Mouse (Mus musculus): ENCODE measurements at regions not wholly inside any gene's neighbourhood (a gene's known extent, or its start where the extent isn't known, plus 50 kb on each side); places are given as distances from the start of the nearest gene placed in this dataset.

GRCm38 (mm10) chr17:14507111-14507510 is 186.9 kb downstream of the Thbs2 start:
- WGBS = 82% methylated on average over 3 of the region's 3 CpGs

GRCm38 (mm10) chr17:14506123-14506522 is 187.9 kb downstream of the Thbs2 start:
- Histone ChIP-seq H3K36me3 (no peaks in the 10 kb centered on the region), H3K4me1 (replicated peaks) (no peaks in the 10 kb centered on the region), H3K27me3 (ENCODE audit: insufficient read depth, poor library complexity, severe bottlenecking) (no peaks in the 10 kb centered on the region), H3K9me3 (no peaks in the 10 kb centered on the region), H3K4me3 (no peak overlapping the region), H3K27ac (no peak overlapping the region)
- DNase-seq (ENCODE audit: low spot score) = no peak

More at GRCm38 (mm10) chr17:14507111-14507510, 186.9 kb downstream of the Thbs2 start:
- H3K9me3 ChIP-seq = no peaks in the 10 kb centered on the region
- DNase-seq (ENCODE audit: low spot score) = no peak
- no peaks in the 10 kb centered on the region for H3K4me1 ChIP-seq (replicated peaks)
- H3K27ac ChIP-seq = no peak overlapping the region
- H3K36me3 ChIP-seq = no peaks in the 10 kb centered on the region
- H3K27me3 ChIP-seq (ENCODE audit: insufficient read depth, poor library complexity, severe bottlenecking) = no peaks in the 10 kb centered on the region
- no peak overlapping the region for H3K4me3 ChIP-seq

- no peaks in the 10 kb centered on the region for H3K4me1 ChIP-seq (replicated peaks)
- WGBS = 88% methylated on average over 4 of the region's 4 CpGs
- H3K4me3 ChIP-seq = no peak overlapping the region
- H3K36me3 ChIP-seq = no peaks in the 10 kb centered on the region
- no peak overlapping the region for H3K27ac ChIP-seq
- no peak for DNase-seq (ENCODE audit: low spot score)
- H3K27me3 ChIP-seq (ENCODE audit: insufficient read depth, poor library complexity, severe bottlenecking) = no peaks in the 10 kb centered on the region
- no peaks in the 10 kb centered on the region for H3K9me3 ChIP-seq
Measured at GRCm38 (mm10) chr17:14505415-14505814, 188.6 kb downstream of the Thbs2 start.

- Histone ChIP-seq H3K36me3 (no peaks in the 10 kb centered on the region), H3K9me3 (no peaks in the 10 kb centered on the region), H3K4me1 (replicated peaks) (no peaks in the 10 kb centered on the region), H3K27me3 (ENCODE audit: insufficient read depth, poor library complexity, severe bottlenecking) (no peaks in the 10 kb centered on the region), H3K27ac (no peak overlapping the region), H3K4me3 (no peak overlapping the region)
- DNase-seq (ENCODE audit: low spot score) = no peak
- WGBS = 92% methylated on average over 1 of the region's 1 CpGs
Measured at GRCm38 (mm10) chr17:14503670-14504069, 190.4 kb downstream of the Thbs2 start.

- 0 out of 2 replicates have a peak, but pooled peaks cover 4% of the 10 kb centered on the region for H3K4me1 ChIP-seq (replicated peaks)
- no peak overlapping the region for H3K4me3 ChIP-seq
- H3K27me3 ChIP-seq (ENCODE audit: insufficient read depth, poor library complexity, severe bottlenecking) = no peaks in the 10 kb centered on the region
- DNase-seq (ENCODE audit: low spot score) = peak; percentile 18
- WGBS = 78% methylated on average over 2 of the region's 2 CpGs
- no peaks in the 10 kb centered on the region for H3K36me3 ChIP-seq
- no peaks in the 10 kb centered on the region for H3K9me3 ChIP-seq
- H3K27ac ChIP-seq = no peak overlapping the region
Measured at GRCm38 (mm10) chr17:14501341-14501740, 192.7 kb downstream of the Thbs2 start.

- H3K4me1 ChIP-seq (replicated peaks) = peaks cover 9% of the 10 kb centered on the region; the same call in 1 of the 2 replicates
- DNase-seq (ENCODE audit: low spot score) = no peak
- 81% methylated on average over 15 of the region's 15 CpGs for WGBS
- no peak overlapping the region for H3K4me3 ChIP-seq
- no peak overlapping the region for H3K27ac ChIP-seq
- no peaks in the 10 kb centered on the region for H3K9me3 ChIP-seq
- H3K36me3 ChIP-seq = no peaks in the 10 kb centered on the region
- H3K27me3 ChIP-seq (ENCODE audit: insufficient read depth, poor library complexity, severe bottlenecking) = no peaks in the 10 kb centered on the region; the same call in 1 of the 2 replicates
Measured at GRCm38 (mm10) chr17:14497086-14497485, 196.9 kb downstream of the Thbs2 start.

- H3K27ac ChIP-seq = no peak overlapping the region
- 86% methylated on average over 8 of the region's 8 CpGs for WGBS
- H3K9me3 ChIP-seq = no peaks in the 10 kb centered on the region
- no peak for DNase-seq (ENCODE audit: low spot score)
- H3K4me3 ChIP-seq = no peak overlapping the region
- H3K27me3 ChIP-seq (ENCODE audit: insufficient read depth, poor library complexity, severe bottlenecking) = no peaks in the 10 kb centered on the region; the same call in 1 of the 2 replicates
- no peaks in the 10 kb centered on the region for H3K36me3 ChIP-seq
- peaks cover 9% of the 10 kb centered on the region; the same call in 1 of the 2 replicates for H3K4me1 ChIP-seq (replicated peaks)
Measured at GRCm38 (mm10) chr17:14493751-14494320, 200.2 kb downstream of the Thbs2 start.

- Histone ChIP-seq H3K4me3 (no peak overlapping the region), H3K4me1 (replicated peaks) (peaks cover 9% of the 10 kb centered on the region; the same call in 1 of the 2 replicates), H3K27me3 (ENCODE audit: insufficient read depth, poor library complexity, severe bottlenecking) (no peaks in the 10 kb centered on the region; the same call in 1 of the 2 replicates), H3K36me3 (no peaks in the 10 kb centered on the region), H3K27ac (no peak overlapping the region), H3K9me3 (no peaks in the 10 kb centered on the region)
- no peak for DNase-seq (ENCODE audit: low spot score)
- WGBS = 88% methylated on average over 10 of the region's 10 CpGs
Measured at GRCm38 (mm10) chr17:14492936-14493335, 201.1 kb downstream of the Thbs2 start.

- no peaks in the 10 kb centered on the region for H3K36me3 ChIP-seq
- H3K27me3 ChIP-seq (ENCODE audit: insufficient read depth, poor library complexity, severe bottlenecking) = 0 out of 2 replicates have a peak, but pooled peaks cover under 1% of the 10 kb centered on the region
- no peak overlapping the region for H3K4me3 ChIP-seq
- 89% methylated on average over 6 of the region's 6 CpGs for WGBS
- DNase-seq (ENCODE audit: low spot score) = no peak
- 0 out of 2 replicates have a peak, but pooled peaks cover 3% of the 10 kb centered on the region for H3K9me3 ChIP-seq
- no peak overlapping the region for H3K27ac ChIP-seq
- H3K4me1 ChIP-seq (replicated peaks) = 0 out of 2 replicates have a peak, but pooled peaks cover 2% of the 10 kb centered on the region
Measured at GRCm38 (mm10) chr17:14481746-14482145, 202.4 kb downstream of the Smoc2 start.

GRCm38 (mm10) chr17:14478938-14479505 is 199.7 kb downstream of the Smoc2 start:
- H3K27ac ChIP-seq = no peak overlapping the region
- 0 out of 2 replicates have a peak, but pooled peaks cover 6% of the 10 kb centered on the region for H3K27me3 ChIP-seq (ENCODE audit: insufficient read depth, poor library complexity, severe bottlenecking)
- WGBS = 94% methylated on average over 10 of the region's 10 CpGs
- H3K4me3 ChIP-seq = no peak overlapping the region
- no peaks in the 10 kb centered on the region for H3K36me3 ChIP-seq
- H3K9me3 ChIP-seq = 0 out of 2 replicates have a peak, but pooled peaks cover 3% of the 10 kb centered on the region
- no peak for DNase-seq (ENCODE audit: low spot score)
- peaks cover 12% of the 10 kb centered on the region for H3K4me1 ChIP-seq (replicated peaks)

- peaks cover 12% of the 10 kb centered on the region for H3K4me1 ChIP-seq (replicated peaks)
- WGBS = 69% methylated on average over 12 of the region's 12 CpGs
- H3K4me3 ChIP-seq = no peak overlapping the region
- H3K27ac ChIP-seq = no peak overlapping the region
- H3K27me3 ChIP-seq (ENCODE audit: insufficient read depth, poor library complexity, severe bottlenecking) = 0 out of 2 replicates have a peak, but pooled peaks cover 6% of the 10 kb centered on the region
- no peaks in the 10 kb centered on the region for H3K9me3 ChIP-seq
- no peak for DNase-seq (ENCODE audit: low spot score)
- no peaks in the 10 kb centered on the region for H3K36me3 ChIP-seq
Measured at GRCm38 (mm10) chr17:14476707-14477106, 197.4 kb downstream of the Smoc2 start.

- H3K27me3 ChIP-seq (ENCODE audit: insufficient read depth, poor library complexity, severe bottlenecking) = 0 out of 2 replicates have a peak, but pooled peaks cover 6% of the 10 kb centered on the region
- 68% methylated on average over 23 of the region's 23 CpGs for WGBS
- no peak overlapping the region for H3K27ac ChIP-seq
- peaks cover 12% of the 10 kb centered on the region for H3K4me1 ChIP-seq (replicated peaks)
- no peak overlapping the region for H3K4me3 ChIP-seq
- DNase-seq (ENCODE audit: low spot score) = no peak
- H3K9me3 ChIP-seq = no peaks in the 10 kb centered on the region
- no peaks in the 10 kb centered on the region for H3K36me3 ChIP-seq
Measured at GRCm38 (mm10) chr17:14475778-14476647, 196.7 kb downstream of the Smoc2 start.

GRCm38 (mm10) chr17:14475277-14475676 is 196.0 kb downstream of the Smoc2 start:
- 29% methylated on average over 4 of the region's 4 CpGs for WGBS
- H3K36me3 ChIP-seq = no peaks in the 10 kb centered on the region
- peaks cover 12% of the 10 kb centered on the region for H3K4me1 ChIP-seq (replicated peaks)
- no peaks in the 10 kb centered on the region for H3K9me3 ChIP-seq
- DNase-seq (ENCODE audit: low spot score) = no peak
- H3K27me3 ChIP-seq (ENCODE audit: insufficient read depth, poor library complexity, severe bottlenecking) = 0 out of 2 replicates have a peak, but pooled peaks cover 6% of the 10 kb centered on the region
- H3K4me3 ChIP-seq = no peak overlapping the region
- no peak overlapping the region for H3K27ac ChIP-seq

Data from hindbrain, embryonic 10.5 days (tissue).